Mouse (Mus musculus): ENCODE results near the gene Ttk. TPM values are rescaled to one million over a fixed set of nuclear protein-coding genes. Genes with fewer than 3 reads are reported as not detected.
A peak's percentile ranks its signal among the peaks of the same experiment; 100 is the strongest.

The Ttk gene
- 1 to 10 TPM; 1.2 to 6.5 TPM for total RNA-seq (2021)
- 0.03 and 0.10 TPM in 2 replicates for polyA plus RNA-seq (2012; rRNA removed)
- long read RNA-seq: 0 reads

DNA sequence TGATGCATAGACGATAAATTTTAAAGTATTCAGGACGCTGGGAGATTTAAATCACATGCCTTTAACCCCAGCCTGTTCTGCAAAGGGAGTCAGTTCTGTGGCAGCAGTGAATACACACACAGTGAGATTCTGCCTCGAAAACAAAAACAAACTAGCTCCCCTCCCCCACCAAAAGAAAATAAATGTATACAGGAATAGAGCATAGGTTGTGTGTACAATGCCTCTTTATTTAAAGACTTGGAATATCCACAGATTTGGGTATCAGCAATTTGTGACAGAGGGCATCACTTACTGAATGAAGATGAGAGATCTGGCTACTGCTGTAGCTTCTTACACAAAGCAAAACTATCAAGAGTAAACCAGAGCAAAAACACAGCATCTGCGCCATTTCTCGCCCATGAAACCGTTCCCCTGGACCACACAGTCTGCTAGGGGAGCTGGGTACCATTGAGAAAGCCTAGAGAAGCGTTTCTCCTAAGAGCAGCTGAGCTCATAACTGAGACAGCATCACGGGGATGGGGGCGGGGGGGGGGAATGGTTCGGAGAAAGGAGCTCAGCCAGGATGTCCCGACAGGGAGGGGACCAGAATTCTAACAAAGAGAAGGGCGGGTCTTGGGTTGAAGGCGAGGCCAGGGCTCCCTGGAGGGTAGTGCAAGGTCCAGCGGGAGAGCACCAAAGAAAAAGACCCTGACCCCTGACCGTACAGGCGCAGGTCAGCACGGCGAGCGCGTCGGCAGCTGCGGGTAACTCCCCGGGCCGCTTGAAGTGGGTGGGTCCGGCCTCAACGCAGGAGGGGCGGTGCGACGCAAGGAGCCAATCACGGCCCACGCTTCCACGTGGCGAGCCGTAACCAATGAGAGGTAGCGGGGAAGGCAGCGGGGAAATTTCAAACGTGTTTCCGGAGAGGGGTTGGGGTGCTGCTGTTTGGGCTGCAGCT, at the start of gene Ttk:
Gene Ttk, plus strand, starts transcription at position 879 of the 937 bp plus-strand sequence.
- peak; percentile 93 for DNase-seq

DNA sequence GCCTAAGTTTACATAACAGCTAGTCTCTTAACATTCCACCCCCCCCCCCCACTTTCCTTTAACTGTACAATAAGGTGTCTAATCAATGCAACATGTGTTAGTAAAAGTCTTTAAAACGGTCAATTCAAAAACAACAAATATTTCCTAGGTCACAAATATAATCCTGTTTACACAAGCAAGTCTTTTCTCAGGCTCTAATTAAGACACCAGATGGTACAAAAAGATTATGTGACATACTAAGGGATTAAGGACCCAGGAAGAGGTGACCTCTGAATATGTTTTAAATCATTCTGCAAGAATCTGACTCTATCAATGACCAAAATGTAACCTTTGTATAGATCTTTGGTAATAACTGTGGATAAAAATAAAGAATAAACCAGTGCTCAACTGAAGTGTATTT, 49.0 kb upstream of the Ttk start:
- no peak for DNase-seq

DNA sequence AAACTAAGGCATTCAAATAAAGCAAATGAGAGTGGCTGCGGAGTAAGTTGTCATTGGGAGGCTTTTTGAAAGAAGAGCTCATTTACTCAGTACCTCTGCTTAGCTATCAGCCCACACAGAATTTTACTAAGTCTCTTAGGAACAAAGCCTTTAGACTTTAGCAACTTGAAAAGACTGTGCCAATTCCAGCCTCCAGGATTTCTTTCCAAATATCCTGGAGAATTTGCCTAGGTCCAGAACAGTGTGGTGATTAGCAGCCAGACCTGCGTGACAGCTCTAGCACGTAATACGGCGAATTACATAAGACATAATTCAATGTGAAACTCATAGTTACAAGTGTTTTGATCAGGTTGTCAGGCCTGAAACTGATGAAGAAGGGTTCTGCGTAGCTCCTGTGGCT, 45.2 kb upstream of the Ttk start:
- DNase-seq: no peak

DNA sequence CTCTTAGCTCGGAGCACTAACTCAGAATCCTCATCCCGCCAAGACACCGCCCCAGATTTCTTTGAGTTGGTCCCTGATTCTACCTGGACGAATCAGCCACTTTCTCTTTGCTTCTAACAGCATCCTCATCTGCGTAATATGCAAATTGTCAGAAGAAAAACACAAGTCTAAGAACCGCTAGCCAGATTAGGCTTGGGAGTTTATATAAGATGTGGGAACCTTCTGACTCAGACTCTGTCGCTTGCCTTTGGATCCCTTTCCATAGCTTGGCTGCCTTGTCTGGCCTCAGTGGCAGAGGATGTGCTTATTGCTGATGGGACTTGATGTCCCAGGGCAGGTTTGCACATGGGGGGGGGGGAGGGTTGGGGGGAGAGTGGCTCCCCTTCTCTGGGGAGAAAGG, 37.6 kb upstream of the Ttk start:
- DNase-seq: no peak

DNA sequence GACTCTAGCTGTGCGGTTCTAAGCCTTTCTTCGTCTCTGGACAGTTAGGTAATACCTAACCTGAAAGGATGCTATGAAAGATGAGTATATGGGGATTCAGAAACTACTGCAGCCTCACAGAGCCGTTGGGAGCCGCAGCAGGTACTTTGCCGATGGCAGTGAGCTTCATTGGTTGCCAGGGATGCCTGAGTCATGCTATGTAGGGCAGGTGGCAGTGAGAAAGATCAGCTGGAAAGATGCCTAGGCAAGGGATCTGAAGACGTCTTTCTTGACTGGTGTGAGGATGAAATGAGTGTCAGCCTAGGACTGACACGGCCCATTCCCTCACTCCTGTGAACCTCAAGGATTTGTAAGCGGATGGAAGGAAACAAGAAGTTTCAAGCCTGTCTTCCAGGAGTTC, 36.6 kb upstream of the Ttk start:
- no peak for DNase-seq

DNA sequence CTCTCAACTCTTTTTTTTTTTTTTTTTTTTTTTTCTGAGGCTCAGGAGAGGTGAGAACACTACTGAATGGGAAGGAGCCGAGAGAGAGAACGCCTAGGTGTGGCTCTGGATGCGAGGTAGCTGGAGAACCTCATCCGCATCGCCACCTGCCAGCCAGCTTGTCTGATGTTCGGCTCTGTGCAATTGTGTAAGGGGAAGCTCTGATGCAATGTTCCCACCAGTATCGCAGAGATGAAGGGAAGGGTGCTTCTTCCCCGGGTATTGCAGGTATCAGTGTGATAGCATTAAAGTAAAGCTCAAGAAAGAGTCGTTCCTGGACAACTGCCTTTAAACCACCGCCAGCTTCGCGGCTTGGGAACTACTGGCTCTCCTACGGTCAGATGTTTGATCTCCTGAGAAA, 30.1 kb upstream of the Ttk start:
- no peak for DNase-seq

DNA sequence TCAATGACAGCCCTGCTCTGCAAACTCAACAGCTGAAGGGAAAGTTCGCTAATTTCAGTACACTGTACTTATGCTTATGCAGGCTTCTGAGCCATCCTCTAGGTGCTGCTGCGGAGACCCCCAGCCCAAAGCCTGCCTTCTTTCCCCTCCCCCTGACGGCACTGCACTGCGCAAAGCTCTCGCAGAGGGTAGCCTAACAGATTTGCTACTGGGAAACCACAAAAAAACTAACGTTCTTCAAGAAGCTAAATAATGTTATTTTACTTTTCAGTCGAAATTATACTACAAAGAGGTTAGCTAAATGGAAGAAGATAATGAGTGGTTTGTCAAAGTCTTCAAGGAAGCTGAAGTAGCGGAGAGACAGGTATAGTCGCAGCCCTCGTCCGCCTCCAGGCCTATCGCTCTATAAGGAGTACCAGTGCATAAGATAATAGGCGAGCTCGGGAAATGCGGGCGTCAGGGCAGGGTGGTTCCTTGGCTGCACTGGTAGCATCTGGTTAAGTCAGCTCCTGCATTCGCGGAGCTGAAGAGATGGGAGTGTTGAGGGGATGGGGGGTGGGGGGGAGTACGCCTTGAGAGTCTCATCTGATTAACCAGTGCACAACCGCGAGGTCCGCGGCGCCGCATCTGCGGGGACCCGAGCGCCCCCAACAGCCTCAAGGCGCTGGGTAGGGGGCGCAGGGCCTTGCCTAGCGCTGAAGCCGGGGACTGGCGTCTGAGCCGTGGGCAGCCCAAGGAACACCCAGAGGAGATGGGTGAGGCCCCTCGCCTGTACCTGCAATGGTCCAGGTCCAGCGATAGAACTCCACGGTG, 29.1 kb upstream of the Ttk start:
- DNase-seq: no peak

DNA sequence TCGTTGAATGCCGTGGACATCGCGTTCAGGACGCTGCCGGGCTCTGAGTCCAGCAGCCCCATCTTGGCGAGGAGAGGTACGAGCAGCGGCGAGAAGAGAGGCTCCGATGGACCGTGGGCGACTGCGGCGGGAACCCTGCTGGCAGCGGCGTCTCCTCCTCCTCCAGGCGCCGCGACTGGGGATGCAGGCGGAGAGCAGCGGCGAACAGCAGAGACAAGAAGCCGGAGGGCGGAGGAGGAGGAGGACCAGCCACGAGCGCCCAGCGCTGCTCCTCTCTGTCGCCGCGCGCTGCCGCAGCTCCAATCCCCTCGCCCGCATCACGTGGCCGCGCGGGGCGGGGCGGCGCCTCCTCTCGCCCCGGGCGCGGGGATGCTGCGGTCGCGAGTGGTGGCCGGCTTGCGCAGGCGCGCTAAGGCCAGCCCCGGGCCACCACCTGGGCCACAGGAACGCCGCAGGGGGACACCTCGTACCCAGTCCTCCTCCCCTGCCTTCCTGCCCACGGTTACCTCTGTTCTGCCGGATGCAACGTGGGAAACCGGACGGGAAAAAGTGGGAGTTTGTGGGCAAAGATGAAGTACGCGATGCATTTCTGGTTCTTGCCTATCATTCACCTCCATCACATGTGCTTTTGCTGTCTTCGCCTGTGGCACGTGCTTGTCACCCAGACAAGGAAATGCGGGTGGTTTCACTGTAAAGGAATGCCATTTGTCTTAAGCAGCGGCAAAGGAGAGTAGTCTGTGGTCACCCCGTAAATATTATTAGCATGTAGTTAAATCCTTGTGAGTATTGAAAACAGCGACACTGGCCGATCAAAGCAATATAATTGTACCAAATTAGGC, 28.3 kb upstream of the Ttk start, which contains the start of gene Elovl4:
Gene Elovl4, minus strand, starts transcription at position 301 of the 839 bp plus-strand sequence.
- DNase-seq: peak; percentile 79

DNA sequence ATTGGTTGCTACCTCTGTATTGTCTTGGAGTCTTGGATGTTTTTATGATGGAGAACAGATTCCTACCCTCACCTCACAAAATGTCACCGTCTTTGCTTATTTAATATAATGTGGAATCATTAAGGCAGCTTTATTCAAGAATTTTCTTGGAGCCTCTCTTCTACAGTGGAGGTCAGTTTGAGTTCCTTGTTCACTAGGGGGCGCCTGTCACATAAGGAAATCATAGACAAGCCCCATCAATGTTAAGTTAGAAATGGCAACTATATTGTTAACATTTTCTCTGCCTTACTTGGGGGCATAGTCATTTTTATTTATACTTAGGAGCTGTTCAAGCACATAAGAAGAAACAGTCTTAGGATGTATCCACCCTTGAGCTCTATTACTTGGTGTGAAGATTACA, 26.9 kb upstream of the Ttk start:
- DNase-seq: peak; percentile 37

DNA sequence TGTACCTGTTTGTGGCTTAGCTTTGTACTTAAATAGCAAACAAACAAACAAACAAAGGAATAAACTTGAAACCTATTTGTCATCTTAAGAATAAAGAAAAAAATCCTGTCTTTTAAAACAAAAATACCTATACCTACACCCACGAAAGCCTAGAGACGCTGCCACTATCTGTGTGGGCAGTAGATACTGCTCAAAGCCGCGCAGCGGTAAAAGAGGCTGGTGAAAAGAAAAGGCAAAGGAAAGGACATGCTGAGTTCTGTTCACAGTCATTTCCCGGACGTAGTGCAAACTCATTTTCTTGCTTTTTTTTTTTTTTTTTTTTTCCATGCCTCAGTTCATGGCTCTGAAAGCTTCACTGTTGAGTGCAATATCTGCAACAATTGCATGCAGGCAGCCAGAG, 15.3 kb upstream of the Ttk start:
- DNase-seq: no peak

DNA sequence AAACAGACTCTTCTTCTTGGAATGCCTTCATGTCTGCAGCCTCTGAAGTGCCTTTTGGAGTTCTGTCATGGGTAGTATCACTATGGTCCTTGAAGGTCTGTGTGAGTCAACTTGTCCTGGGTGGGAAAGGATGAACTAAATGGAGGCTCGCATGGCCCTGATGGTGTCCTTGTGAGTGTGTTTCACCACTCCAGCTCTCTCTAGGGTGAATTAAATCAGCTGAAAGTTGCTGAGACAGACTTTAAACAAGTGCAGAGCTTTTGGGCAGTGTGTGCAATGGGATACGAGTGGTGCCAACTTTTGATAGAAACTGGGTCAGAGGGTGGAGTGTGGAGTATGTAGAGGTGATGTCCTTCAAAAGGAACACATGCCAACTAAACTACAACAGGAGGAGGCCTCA, 13.5 kb upstream of the Ttk start:
- peak; percentile 72 for DNase-seq

DNA sequence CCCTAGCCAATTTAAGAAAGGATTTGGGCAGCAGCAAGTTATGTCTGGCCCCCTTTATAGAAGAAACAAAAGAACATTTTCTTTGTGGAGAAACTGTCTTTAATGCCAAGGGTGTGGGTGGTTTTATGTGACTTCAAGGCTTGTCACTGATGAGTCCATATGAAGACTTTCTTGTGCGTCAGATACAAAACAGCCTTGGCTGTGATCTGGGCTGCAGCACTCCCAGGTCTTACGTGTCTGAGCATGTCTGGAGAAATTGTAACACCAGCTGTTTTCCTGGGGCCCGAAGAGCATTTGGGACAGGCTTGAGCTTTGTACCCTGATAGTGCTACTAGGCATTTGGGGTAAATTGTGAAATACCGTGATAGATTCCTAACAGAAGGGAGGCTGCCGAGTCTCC, 11.6 kb upstream of the Ttk start:
- no peak for DNase-seq

DNA sequence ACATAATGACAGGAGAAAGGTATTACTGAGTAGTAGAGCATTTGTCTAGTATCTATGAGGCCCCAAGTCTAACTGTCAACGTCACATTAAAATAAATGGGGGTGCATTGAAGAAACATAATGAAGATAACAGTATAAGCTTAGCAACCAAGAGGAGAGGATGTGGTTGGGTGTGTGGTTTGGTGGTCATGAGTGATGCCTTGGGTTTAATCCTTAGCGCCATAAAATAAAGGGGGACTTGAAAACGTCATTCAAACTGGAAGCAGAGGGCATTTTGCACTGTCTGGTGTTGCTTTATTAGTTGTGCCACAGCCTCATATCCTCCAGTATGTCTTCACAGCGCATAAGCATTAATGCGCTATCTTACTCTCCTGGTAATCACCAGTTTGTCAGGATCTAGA, 4.6 kb upstream of the Ttk start:
- no peak for DNase-seq

DNA sequence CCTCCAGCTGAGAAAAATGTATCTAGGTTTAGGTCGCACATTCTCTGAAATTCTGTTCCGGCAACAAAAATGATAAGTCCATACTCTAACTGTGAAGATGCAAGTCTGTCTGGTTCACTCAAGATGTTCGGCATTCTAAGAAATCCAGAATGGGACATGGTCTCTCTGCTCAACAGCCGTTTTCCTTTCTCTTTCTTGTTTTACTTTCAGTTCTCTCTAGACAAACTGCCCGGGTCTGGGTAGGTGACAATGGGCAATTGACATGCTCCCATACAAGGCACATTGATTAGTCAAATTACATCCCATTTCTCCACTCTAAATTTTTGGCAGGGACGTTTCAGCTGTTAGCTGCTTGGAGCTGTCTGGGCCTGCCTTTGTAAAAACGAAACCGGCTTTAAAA, 3.3 kb upstream of the Ttk start:
- DNase-seq: no peak

DNA sequence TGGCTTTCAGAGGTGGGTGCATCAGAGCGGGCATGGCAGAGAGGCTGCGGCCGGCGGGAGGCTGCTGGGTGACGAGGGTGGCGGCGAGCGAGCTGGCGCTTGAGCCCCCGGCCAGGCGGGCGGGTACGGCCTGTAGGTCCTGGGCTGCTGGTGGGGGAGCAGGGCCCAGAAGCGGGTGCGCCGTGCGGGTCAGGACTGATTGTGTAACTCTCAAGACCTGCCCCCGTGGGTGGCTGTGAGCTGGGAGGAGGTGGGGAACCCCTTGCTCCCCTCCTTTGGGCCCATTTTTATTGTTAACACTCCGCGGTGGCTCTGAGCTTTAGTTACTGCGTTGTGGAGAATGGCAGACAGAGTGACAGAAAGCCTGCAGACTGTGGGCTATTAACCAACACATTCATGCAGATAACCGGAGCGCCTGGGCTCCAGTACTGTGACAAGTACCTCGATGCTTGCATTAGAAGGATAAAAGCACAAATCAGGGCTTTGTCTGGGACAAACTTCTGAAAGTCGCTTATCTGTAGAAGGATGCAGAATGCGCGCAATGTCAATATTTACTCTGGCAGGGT, 342 bp downstream of the Ttk start:
- no peak for DNase-seq

DNA sequence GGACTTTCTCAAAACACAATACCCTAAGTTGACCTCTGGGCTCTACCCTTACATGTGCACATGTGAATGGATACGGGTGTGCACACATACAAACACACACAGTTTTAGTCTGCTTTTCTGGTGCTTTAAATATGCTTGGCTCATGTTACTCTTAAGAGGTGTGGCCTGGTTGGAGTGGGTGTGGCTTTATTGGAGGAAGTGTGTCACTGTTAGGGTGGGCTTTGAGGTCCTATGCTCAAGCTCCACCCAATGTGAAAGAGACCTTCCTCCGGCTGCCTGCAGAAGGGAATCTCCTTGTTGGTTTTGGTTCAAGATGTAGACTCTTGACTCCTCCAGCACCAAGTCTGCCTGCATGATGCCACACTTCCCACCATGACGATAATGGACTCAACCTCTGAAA, 18.0 kb downstream of the Ttk start:
- DNase-seq: no peak

DNA sequence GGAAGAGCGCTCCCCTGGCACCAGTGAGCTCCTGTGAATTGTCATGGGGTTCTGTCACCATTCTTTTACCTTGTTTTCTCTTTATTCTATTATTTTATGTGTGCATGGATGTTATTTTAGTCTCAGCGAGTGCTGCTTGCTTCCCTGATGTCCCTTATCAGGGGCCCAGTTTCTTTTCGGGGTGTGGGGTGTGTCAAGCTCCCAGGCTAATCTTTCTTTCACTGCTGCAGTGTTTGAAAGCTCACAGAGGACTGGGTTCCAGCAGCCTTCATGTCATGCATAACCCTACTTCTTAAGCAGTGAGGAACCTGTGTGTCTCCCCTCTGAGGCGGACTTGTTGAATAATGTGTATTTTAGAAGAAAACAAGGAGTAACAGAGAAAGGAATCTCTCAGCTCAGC, 30.7 kb downstream of the Ttk start:
- no peak for DNase-seq

DNA sequence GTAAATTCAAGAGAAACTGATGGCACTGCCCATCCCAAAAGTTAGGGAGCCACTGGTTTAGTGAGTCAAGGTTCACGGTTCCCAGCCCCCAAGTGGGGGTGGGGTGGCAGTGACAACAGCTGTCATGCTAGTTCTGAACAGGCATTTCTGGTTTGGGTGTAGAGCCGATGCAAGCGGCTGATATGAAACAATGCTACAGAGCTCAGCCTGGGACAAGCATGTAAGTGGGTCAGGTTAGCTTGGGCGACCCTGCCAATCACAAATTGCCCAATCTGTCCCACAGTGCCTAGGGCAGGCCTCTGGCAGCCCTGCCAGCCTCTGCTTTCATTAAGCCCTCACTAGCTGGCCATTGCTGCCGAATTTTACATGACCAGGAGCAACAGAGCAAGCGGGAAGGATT, 47.7 kb downstream of the Ttk start:
- peak; percentile 44 for DNase-seq

DNA sequence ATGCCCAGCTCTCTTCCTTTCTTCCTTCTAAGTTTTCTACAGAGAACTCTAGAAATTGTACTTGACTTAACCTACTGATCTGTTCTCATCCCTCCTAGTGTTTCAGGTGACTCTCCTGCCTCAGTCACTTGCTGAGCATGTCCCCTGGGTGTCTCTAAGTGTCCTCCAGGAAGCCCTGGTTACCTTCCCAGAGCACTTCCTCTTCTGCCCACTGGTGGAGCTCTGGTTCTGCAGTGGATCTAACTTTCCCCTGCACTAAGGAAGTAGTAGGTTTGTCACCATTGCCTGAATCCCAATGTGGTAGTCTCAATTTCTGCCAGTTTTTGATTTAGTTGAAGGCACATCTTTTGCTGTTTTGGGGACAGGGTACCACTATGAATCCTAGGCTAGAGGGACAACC, 51.7 kb downstream of the Ttk start:
- DNase-seq: no peak

DNA sequence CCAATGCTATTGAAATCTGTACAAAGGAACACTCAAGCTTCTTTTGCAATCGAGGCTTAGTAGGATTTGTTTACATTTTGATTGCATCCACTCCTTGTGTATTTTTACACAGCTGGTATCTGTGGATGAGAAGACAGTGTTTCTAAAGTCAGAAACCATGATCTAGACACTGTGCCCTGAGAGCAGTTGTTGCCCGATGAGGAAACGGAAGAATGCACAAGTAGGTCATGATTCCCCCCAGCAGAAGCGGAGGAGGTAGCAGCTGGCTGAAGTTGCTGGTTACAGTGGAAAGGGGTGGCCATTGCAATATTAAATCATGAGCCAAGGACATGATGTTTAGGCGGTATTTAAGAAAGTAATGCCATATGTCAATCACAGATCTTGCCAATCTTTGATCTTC, 53.7 kb downstream of the Ttk start:
- DNase-seq: no peak

DNA sequence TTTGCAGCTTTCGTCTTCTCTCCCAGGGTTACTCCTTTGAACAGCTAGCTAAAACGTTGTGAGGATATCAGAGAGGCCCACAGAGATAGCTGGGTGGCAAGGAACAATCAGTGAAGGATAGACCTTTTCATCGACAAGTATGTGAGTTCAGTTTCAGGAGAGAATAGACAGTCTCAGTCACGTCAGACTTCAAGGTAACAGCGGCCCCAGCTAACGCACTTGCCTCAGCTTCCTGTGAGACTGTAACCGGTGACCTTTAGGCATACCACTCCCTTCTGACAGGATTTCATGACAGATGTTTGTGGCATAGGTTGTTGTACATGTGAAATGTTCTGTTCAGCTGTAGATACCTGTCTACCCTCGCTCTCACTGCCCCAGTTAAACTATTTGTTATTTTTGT, 58.6 kb downstream of the Ttk start:
- DNase-seq: no peak

DNA sequence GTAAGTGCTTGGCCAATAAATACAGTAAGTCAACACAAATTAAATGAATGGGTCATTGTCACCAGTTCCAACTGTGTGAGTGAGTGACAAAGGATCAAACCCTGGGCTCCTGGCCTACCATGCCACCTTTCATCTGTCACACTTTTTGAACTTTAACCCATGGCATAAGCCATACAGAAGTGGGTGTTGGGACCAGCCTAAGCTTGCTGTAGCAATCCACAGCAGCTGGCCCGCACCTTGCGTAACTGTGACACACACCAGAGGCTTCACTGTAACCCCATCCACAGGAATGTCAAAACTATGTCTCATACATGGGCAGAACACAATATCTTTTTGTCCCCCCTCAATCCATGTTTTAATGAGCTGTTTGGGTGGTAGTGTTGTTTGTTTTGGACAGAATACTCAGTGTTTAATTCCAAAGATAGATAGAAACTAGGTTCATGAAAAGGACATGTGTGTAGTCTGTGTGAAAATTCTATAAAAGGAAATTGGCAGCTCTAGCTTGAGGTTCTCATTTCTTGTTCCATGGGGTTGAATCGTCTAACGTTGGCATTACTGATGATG, 59.4 kb downstream of the Ttk start:
- no peak for DNase-seq

All from adrenal gland, adult 2 months (tissue).